Mouse (Mus musculus) spleen, postnatal 36 days (tissue): ENCODE data around the gene Mpped2.

Experiments
- DNase-seq, 2 experiments: peaks; one replicate each; pipeline ENCODE4 v3.0.0; 2022; ENCODE audit warnings: low spot score in 2 of 2, mixed read lengths in 1 of 2

Mpped2 gene

DNA sequence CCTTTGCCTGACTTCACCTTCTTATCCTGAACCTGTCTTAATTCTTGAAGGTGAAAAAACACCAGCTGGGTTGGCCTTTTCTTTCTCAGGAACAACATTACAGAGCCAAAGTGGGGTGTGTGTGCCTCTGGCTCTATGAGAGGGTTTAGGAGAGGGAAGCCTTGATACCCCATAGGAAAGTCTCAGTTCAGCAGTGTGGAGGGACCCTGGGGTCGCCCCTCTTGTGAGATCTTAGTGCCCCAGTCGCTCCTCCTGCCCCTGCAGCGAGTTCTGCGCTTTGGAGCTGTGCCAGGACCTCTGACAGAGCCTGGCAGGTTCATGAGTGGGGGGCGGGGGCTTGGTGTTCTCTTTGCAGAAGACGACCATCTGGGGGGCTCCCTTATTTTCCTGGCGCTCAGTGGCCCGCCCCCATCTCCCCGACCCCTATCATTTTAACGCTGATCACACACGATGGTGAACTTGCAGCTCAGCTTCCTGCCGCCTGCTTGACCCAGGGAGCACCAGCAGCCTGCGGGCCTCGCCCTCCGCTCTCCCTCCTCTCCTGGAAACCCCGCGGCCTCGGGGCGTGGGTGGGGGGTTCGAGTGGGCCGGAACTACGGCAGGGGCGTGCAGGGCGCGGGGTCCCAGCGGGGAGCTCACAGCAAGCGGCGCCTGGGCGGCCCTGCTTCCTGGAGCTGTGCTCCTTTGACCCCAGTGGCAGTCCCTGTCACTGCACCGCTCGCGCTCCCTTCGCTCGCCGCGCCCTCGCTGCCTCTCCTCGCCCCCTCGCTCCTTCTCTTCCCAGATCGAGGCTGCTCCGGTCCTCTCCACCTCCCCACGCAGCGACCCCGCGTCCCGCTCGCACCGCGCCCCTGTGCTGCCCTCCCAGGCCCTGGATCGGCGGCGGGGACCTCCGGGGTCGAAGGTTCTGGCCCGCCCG lies at the start of gene Mpped2:
TSS of gene Mpped2 (plus strand) at position 487 of the 919 bp plus-strand sequence.
- DNase-seq, result no peak

GRCm38 (mm10) chr2:106644782-106645181 lies 48.3 kb upstream of the Mpped2 start:
- DNase-seq, result no peak

GRCm38 (mm10) chr2:106649686-106650570 lies 43.1 kb upstream of the Mpped2 start:
- DNase-seq, result no peak

DNA sequence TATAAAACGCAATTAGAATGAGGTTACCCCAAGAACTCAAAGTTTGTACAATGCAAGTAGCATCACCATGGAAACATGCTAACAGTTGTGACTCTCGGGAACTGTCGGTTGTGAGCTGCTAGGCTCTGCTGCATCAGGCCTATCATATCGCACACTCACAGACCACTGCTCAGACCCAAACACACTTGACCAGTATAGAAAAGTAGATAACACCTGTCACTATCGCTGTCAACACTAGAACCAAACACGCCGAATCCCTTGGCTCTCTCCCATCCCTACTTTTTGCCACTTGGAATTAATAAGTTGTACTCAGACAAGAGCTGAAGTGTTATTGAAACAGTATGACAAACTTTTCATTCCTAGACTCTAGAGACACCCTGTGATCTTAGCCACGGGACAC lies 40.9 kb upstream of the Mpped2 start:
- DNase-seq, result no peak

GRCm38 (mm10) chr2:106652741-106653140 lies 40.3 kb upstream of the Mpped2 start:
- no peak for DNase-seq

GRCm38 (mm10) chr2:106653261-106653660 lies 39.8 kb upstream of the Mpped2 start:
- no peak for DNase-seq

GRCm38 (mm10) chr2:106655271-106655670 lies 37.8 kb upstream of the Mpped2 start:
- no peak for DNase-seq

- no peak for DNase-seq
These were observed 27.8 kb upstream of the Mpped2 start for GRCm38 (mm10) chr2:106665271-106665670.

- DNase-seq, result no peak
These were observed 18.8 kb upstream of the Mpped2 start for GRCm38 (mm10) chr2:106674319-106674718.

- no peak for DNase-seq
These were observed 15.6 kb upstream of the Mpped2 start for GRCm38 (mm10) chr2:106677449-106677848.

DNA sequence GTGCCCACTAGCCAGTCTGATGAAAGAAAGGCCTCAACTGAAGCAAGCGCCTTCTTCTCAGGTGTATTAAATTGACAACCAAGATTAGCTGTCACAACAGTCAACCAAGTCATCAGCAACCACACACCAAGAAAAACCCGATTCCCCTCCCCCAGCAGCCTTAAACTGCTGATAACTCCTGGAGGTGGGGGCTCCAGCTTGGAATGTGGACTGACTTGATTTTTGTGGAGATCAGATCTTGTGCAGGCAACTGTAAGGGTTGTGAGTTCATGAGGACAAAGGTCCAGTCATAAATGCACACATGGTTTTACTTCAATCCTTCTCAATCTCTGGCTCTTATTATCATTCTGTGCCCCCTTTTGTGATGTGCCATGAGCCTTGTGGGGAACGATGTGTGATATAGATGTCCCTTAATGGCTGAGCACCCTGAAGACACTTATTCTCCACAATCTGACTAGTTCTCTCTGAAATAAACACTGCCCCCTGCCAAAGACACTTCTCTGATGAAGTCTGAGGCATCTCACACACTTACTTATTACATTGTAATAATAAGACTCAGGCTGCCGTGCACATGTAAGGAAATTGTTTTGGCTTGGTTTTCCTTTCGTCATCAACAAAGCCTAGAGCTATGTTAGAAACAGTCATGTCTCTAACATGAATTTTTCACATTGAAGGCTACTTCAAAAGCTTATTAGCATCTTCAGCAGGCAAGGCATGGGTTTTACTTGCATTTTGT lies 13.2 kb upstream of the Mpped2 start:
- no peak for DNase-seq

DNA sequence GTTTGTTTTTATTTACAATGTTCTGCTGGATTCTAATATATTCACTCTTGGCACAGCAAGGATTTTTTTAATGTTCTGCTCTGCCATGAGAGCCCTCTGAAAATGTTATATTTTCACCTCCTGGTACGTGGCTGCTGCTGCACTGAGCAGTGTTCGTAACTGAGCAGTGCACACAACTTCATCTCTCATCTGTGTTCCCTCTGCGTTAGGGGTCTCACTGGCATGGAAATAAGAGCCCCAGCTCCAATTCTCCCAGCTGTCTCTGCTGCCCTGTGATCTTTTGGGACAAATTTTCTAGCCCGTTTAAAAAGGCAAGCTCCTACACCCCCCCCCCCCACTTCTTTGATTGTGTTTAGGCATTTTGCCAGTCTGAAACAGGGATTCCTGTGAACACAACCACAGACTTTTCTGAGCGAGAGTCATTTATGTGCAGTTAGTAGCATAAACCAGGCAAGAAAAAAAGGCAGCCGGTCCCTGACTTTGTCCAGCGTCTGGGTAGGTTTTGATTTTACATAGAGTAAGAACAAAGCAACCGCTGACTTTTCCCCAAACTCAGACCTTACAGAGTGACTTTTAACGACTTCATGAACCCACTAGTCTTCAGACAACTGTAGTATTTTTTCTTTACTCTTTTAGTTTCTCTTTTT lies 9.8 kb upstream of the Mpped2 start:
- no peak for DNase-seq

DNA sequence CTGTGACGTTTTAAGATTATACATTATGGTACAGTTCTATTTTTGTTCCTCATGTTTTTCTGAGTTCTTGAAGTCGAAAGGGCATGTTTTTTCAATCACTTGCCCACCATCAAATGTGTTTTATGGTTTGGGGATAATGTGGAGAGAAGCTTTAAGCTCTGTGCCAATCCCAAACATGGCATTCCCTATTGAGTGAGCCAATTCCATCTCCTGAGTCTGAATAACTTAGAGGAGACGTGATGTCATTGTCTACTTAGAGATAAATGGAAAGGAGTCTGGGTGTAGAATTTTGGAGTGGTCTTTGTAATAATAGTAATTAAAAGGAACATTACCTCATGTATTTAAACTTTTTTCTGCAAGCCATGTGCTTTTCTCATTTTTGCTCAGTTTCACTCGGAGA lies 9.2 kb upstream of the Mpped2 start:
- DNase-seq, result no peak

GRCm38 (mm10) chr2:106691753-106692363 lies 1.2 kb upstream of the Mpped2 start:
- no peak for DNase-seq

GRCm38 (mm10) chr2:106692405-106692782 lies 675 bp upstream of the Mpped2 start:
- no peak for DNase-seq

DNA sequence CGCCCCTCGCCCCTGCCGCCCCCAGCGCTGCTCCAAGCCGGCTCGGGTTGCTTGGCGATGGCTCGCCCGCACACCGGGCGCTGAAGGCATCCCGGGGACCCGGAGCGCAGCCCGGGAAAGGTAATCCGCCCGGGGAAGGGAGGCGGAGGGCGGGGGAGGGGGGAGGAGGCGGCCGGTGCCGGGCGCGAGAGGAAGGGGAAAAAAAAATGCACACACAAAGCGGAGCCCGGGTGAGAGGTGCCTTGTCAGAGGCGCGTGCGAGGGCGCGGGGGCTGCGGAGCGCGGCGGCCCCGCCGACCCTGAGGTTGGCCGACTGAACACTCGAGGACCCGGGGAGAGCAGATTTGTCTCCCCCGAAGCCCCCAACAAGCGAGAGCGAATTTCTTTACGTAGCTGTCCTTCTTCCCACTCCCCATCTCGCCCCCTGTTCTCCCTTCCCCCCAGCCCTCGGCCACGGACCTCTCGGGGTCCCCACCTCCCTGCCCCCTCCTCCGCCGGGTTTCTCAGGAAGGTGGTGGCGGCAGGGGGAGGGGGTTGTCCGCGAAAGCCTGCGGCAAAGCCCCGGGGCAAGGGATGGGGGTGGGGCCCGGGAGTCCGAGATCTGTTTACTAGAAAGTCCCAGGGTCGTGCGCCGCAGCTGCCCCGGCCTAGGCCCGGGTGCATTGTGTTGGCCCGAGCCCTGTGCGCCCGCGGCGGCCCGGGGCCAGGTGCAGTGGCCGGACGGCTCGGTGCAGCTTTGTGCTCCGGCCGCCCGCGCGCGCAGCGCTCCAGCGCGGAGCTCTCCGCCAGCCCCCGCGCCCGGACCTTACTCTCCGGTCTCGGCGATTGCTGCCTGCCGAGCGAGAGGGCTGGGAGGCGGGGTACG lies 865 bp downstream of the Mpped2 start:
- no peak for DNase-seq

GRCm38 (mm10) chr2:106694567-106694885 lies 1.5 kb downstream of the Mpped2 start:
- no peak for DNase-seq

- no peak for DNase-seq
These were observed 2.0 kb downstream of the Mpped2 start for GRCm38 (mm10) chr2:106694886-106695733.

GRCm38 (mm10) chr2:106695734-106696022 lies 2.6 kb downstream of the Mpped2 start:
- no peak for DNase-seq
